Mouse (Mus musculus) retina, postnatal 1 day (tissue): ENCODE measurements around the gene Gm10197.
A peak's percentile ranks its signal among the peaks of the same experiment; 100 is the strongest.

Experiments
- DNase-seq: peaks from one replicate; pipeline ENCODE4 v3.0.0-alpha.2; 2012

Gm10197 gene

DNA sequence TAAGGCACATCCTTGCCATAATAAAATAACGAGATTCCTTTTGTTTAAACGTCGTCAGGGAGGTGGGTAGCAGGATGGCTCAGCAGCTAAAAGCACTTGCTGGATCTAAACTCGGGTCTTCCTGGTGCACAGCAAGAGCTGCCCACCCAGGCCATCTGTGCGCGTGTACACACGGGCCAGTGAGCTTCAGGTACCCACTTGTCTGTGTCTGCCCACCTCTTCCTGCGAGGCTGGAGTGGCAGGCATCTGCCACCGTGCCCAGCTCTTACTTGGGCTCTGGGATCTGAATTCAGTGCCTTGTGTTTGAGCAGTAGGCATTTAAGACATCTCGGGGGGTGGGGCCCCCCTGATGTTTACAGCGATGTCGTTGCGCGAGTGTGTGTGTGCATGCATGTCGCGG lies 16.5 kb downstream of the Gm10197 start:
- no peak for DNase-seq

GRCm38 (mm10) chr19:53354271-53355000 lies 17.1 kb downstream of the Gm10197 start:
- DNase-seq = no peak

GRCm38 (mm10) chr19:53353864-53354263 lies 17.7 kb downstream of the Gm10197 start:
- DNase-seq = no peak

DNA sequence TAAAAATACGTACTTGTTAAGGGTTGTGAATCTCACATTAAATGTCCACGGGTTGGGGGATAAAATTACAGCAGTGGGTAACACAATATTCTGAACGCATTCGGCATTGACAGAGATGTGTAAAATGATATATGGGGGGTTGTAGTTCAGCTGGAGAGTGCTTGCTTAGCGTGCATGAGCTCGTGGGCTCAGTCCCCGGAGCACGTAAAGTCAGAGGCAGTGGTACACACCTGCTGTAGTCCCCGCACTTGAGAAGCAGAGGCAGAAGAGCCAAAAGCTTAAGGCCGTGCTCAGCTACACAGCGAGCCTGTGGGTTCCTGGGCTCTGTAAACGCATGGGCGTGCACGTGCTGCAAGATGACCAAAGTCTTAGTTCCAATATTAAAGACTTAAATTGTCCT lies 25.8 kb downstream of the Gm10197 start:
- no peak for DNase-seq

GRCm38 (mm10) chr19:53344062-53344461 lies 27.5 kb downstream of the Gm10197 start:
- no peak for DNase-seq

DNA sequence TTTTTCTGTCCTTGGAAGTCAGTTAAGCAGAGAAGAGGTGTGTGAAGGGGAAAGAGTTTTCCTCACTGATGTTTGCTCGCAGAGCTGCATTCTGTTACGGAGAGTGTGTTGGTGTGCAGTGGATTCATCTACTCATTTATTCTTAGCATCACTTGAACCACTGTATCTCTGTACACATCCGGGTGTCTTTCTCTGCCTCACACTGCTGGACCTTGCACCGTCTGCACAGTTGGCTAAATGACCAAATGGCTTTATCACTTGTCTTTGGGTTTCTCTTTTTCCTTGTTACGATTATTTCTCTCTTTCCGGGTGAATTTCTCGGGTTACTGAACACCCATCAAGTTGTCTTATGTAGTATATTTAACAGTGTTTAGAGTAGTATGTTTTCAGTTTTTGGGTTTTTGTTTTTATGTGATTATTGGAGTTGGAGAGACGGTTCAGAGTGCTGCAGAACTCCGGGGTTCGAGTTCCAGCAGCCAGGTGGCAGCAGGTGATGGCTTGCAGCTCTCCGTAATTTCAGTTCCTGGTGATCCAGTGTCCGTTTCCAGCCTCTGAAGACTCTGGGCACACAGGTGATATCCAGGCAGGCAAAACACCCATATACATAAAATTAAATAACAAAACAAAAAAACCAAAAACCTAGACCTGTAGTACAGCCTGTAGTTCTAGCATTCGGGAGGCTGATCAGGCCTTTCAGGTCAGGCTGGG lies 28.2 kb downstream of the Gm10197 start:
- no peak for DNase-seq

GRCm38 (mm10) chr19:53340423-53340822 lies 31.1 kb downstream of the Gm10197 start:
- DNase-seq = no peak

- no peak for DNase-seq
Measured at GRCm38 (mm10) chr19:53335241-53335640, 36.3 kb downstream of the Gm10197 start.

DNA sequence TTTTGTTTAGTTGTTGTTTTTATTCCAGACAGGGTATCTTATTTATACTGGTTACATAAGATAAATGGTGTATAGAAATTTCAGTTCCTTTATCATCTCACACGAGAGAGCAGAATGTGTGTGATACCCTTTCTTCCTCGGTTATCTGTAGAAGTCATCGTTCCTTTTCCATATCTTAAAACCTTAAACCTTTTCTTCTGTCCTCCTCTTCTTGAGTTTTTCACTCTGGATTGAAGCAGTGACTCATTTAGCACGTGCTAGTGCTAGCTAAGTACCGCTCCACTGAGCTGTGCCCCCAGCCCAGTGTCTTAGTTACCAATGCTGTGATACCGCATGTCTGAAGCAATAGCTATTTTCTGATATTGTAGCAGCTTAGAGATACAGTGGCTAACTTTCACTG lies 37.8 kb downstream of the Gm10197 start:
- DNase-seq = no peak

DNA sequence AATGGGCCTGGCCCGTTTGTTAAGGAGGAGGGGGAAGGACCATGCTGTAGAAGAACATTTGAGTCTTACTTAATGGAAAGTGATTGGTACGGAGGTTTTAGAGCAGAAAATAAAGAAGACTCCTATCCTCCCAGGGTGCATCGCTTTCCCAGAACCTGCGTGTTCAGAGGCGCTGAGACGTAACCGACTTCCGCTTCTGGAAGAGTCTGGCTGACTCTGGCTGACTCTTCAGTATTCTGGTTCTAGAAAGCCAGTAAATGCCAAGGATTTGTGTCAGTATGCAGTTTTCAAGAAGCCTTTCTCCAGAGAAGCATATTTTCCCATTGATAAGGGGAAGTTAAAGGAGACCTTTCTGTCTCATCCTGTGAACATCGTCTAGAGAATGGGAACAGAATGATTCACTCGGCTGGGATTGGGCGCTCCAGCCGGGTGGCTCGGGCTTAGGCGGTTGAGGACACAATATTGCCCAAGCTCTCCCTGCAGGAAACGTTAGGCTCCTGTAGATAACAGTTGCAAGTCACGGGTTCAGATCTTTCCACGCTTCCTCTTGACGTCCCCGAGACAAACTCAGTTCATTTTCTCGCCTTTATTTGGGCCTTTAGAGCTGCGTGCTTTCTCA lies 39.6 kb downstream of the Gm10197 start:
- DNase-seq = no peak

- peak; percentile 89 for DNase-seq
Measured at GRCm38 (mm10) chr19:53329992-53330381, 41.6 kb downstream of the Gm10197 start.

DNA sequence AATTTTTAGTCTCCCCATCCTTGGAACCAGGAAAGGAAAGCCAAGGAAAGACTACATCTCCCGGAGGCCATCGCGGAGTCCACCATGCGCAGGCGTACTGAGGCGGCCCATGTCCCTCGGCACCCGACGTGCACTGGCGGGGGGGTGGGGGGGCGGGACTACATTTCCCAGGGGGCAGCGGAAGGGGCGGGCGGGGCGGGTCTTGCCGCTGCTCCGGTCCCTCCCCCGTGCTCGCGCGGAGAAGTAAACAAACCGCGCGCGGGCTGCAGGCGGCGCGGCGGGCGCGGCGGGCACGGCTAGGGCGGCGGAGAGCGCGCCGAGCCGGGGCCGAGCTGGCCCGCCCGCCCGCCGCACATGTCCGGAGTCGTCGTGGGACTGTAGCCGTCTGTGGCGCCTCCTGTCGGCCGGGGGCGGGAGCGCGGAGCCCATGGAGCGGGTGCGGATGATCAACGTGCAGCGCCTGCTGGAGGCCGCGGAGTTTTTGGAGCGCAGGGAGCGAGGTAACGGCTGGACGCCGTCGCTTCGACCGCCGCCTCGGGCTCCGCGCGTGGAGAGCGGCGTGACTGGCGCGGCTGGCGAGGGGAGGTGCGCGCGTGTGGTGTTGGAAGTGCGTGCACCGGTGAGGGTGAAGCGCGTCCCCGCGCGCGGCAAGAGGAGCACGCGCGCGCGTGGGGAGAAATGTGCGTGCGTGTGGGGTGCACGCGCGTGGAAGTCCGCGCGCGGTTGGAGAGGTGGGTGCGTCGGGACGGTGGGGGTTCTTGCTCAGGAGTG lies 42.2 kb downstream of the Gm10197 start:
- peak; percentile 94 for DNase-seq

DNA sequence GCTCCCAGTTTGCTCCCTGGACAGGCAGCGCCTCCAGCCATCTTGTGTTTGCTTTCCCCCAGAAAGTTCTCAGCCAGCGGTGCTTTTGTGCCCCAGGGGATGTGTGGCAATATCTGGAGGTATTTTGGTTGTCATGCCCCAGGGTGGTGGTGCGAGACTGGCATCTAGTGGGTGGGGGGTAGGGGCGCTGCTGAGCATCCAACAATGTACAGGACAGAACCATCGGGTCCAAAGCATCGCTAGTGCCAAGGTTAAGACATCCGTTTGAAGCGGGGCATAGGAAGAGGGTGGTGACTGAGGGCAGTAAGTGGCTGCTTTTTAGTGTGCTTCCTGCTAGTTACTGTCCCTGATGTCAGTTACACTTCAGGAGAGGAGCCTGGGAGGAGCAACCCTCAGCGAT lies 43.5 kb downstream of the Gm10197 start:
- no peak for DNase-seq

GRCm38 (mm10) chr19:53325578-53326295 lies 45.8 kb downstream of the Gm10197 start:
- peak; percentile 69 for DNase-seq

- DNase-seq = no peak
Measured at GRCm38 (mm10) chr19:53324866-53325265, 46.7 kb downstream of the Gm10197 start.

- DNase-seq = no peak
Measured at GRCm38 (mm10) chr19:53322438-53323048, 49.0 kb downstream of the Gm10197 start.
